Mouse (Mus musculus): ENCODE results near the gene Dhx32. TPM values are rescaled to one million over a fixed set of nuclear protein-coding genes. Genes with fewer than 3 reads are reported as not detected.

Gene Dhx32
- polyA plus RNA-seq, 1 experiment from 2014 or later: 27.7 TPM

GRCm38 (mm10) chr7:133762696-133763095, 19.8 kb downstream of the Dhx32 start:
- ATAC-seq (ENCODE audit: low read depth): no peak
- no peak overlapping the region for H3K4me2 ChIP-seq (ENCODE audit: low read depth, low read length)
- no peaks in the 10 kb centered on the region; the same call in 1 of the 2 replicates for H3K4me1 ChIP-seq (replicated peaks; ENCODE audit: control insufficient read depth, insufficient read depth, low read length)
- H3K9me3 ChIP-seq (ENCODE audit: control insufficient read depth, low read length): peaks cover 2% of the 10 kb centered on the region; the same call in 1 of the 2 replicates
- no peak overlapping the region for H3K9ac ChIP-seq (ENCODE audit: low read length)
- H3K27ac ChIP-seq (ENCODE audit: low read length): no peak overlapping the region
- no peak overlapping the region for H3K4me3 ChIP-seq (ENCODE audit: low read length)
- 66% methylated on average over 6 of the region's 6 CpGs for WGBS
- H3K27me3 ChIP-seq (ENCODE audit: control insufficient read depth, insufficient read depth, low read depth, low read length): no peaks in the 10 kb centered on the region
- 0 out of 2 replicates have a peak, but pooled peaks cover 3% of the 10 kb centered on the region for H3K36me3 ChIP-seq (ENCODE audit: control insufficient read depth, insufficient read depth, low read length)

DNA sequence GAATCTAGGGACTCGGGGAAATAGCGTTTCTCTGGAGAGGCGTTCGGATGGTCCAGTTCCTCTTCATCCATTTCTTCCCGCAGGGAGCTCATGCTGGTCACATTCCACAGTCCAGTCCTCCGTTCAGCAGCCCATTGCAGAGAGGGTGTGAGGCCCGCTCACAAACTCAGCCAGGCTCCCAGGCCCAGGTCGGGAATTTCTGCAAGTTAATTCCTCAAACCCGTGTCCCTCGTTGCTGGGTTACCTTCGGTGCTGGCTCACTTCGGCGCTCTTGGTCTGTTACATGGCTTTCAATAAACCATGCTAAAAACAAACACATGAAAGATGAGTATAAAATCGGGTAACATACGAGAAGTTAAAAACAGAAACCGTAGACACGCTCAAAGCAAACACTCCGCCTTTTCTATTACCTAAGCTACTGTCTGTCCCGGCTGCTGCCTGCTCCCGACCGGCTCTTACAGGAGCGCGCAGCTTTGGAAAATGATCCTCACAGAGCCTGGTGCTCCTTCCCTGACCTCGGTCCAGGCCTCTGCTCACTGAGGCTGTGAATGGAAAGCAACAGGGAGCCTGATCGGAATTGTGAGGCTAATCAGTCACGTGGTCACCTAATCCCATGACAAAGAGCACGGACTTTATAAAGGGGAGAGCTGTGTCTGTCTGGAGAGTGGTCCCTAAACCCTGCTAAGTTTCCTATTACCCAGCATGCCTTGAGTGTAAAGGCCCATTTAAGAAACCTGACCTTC, 22.7 kb downstream of the Dhx32 start:
- Histone ChIP-seq H3K4me1 (replicated peaks; ENCODE audit: control insufficient read depth, insufficient read depth, low read length) (no peaks in the 10 kb centered on the region), H3K4me3 (ENCODE audit: low read length) (no peak overlapping the region), H3K4me2 (ENCODE audit: low read depth, low read length) (peak overlapping the region; percentile 19; the same call in 1 of the 2 replicates), H3K27ac (ENCODE audit: low read length) (no peak overlapping the region), H3K9me3 (ENCODE audit: control insufficient read depth, low read length) (peaks cover 2% of the 10 kb centered on the region; the same call in 1 of the 2 replicates), H3K9ac (ENCODE audit: low read length) (peak overlapping the region; percentile 46; the same call in 1 of the 2 replicates), H3K36me3 (ENCODE audit: control insufficient read depth, insufficient read depth, low read length) (0 out of 2 replicates have a peak, but pooled peaks cover 3% of the 10 kb centered on the region), H3K27me3 (ENCODE audit: control insufficient read depth, insufficient read depth, low read depth, low read length) (no peaks in the 10 kb centered on the region)
- 26% methylated on average over 27 of the region's 27 CpGs for WGBS
- no peak for ATAC-seq (ENCODE audit: low read depth)

DNA sequence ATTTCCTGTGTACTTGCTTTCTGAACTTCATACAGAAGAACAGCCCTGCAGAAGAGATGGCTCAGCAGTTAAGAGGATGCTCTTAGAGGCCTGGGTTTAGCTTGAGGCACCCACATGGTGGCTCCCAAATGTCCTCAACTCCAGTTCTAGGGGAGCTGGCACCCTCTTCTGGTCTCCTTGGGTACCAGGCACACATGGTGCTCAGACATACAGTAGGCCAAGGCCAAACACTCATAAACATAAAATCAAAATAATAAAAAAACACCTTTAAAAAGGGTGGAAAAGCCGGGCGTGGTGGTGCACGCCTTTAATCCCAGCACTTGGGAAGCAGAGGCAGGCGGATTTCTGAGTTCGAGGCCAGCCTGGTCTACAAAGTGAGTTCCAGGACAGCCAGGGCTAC, 23.8 kb downstream of the Dhx32 start:
- H3K36me3 ChIP-seq (ENCODE audit: control insufficient read depth, insufficient read depth, low read length): 0 out of 2 replicates have a peak, but pooled peaks cover 3% of the 10 kb centered on the region
- H3K4me2 ChIP-seq (ENCODE audit: low read depth, low read length): no peak overlapping the region
- H3K27me3 ChIP-seq (ENCODE audit: control insufficient read depth, insufficient read depth, low read depth, low read length): no peaks in the 10 kb centered on the region
- H3K4me3 ChIP-seq (ENCODE audit: low read length): no peak overlapping the region
- no peak overlapping the region for H3K27ac ChIP-seq (ENCODE audit: low read length)
- 98% methylated on average over 5 of the region's 5 CpGs for WGBS
- peaks cover 2% of the 10 kb centered on the region; the same call in 1 of the 2 replicates for H3K9me3 ChIP-seq (ENCODE audit: control insufficient read depth, low read length)
- no peaks in the 10 kb centered on the region for H3K4me1 ChIP-seq (replicated peaks; ENCODE audit: control insufficient read depth, insufficient read depth, low read length)
- no peak for ATAC-seq (ENCODE audit: low read depth)
- no peak overlapping the region for H3K9ac ChIP-seq (ENCODE audit: low read length)

- WGBS: 65% methylated on average over 5 of the region's 5 CpGs
- H3K4me2 ChIP-seq (ENCODE audit: low read depth, low read length): no peak overlapping the region
- no peaks in the 10 kb centered on the region for H3K27me3 ChIP-seq (ENCODE audit: control insufficient read depth, insufficient read depth, low read depth, low read length)
- no peak overlapping the region for H3K4me3 ChIP-seq (ENCODE audit: low read length)
- no peaks in the 10 kb centered on the region for H3K4me1 ChIP-seq (replicated peaks; ENCODE audit: control insufficient read depth, insufficient read depth, low read length)
- H3K9ac ChIP-seq (ENCODE audit: low read length): no peak overlapping the region
- 0 out of 2 replicates have a peak, but pooled peaks cover 3% of the 10 kb centered on the region for H3K36me3 ChIP-seq (ENCODE audit: control insufficient read depth, insufficient read depth, low read length)
- no peak for ATAC-seq (ENCODE audit: low read depth)
- peaks cover 2% of the 10 kb centered on the region; the same call in 1 of the 2 replicates for H3K9me3 ChIP-seq (ENCODE audit: control insufficient read depth, low read length)
- no peak overlapping the region for H3K27ac ChIP-seq (ENCODE audit: low read length)
Observed at GRCm38 (mm10) chr7:133757961-133758455, 24.5 kb downstream of the Dhx32 start.

GRCm38 (mm10) chr7:133751163-133751562, 31.4 kb downstream of the Dhx32 start:
- Histone ChIP-seq H3K36me3 (ENCODE audit: control insufficient read depth, insufficient read depth, low read length) (no peaks in the 10 kb centered on the region), H3K9me3 (ENCODE audit: control insufficient read depth, low read length) (no peaks in the 10 kb centered on the region), H3K4me2 (ENCODE audit: low read depth, low read length) (no peak overlapping the region), H3K4me1 (replicated peaks; ENCODE audit: control insufficient read depth, insufficient read depth, low read length) (no peaks in the 10 kb centered on the region), H3K9ac (ENCODE audit: low read length) (no peak overlapping the region), H3K27ac (ENCODE audit: low read length) (no peak overlapping the region), H3K4me3 (ENCODE audit: low read length) (no peak overlapping the region), H3K27me3 (ENCODE audit: control insufficient read depth, insufficient read depth, low read depth, low read length) (no peaks in the 10 kb centered on the region)
- 0 out of 2 replicates have a peak, but pooled peaks have one; percentile 59 for ATAC-seq (ENCODE audit: low read depth)
- 73% methylated on average over 5 of the region's 5 CpGs for WGBS

DNA sequence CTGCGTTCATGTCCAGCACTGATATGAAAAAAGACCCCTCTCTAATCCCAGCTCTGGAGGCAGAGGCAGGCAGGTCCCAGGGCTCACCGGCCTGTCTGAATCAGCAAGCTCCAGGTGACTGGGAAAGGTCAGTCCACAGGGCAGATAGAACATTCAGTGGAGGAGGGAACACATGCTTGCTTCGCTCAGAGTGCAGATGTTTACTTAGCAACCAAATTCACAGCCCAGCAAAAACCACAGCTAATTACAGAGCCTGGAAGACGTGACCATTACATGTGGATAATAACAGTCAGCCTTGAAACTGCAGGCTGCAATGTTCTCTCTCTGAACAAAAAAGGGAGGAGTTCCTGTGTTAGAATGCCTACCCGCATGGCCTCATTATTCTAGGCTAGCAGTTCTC, 31.9 kb downstream of the Dhx32 start:
- H3K9me3 ChIP-seq (ENCODE audit: control insufficient read depth, low read length): no peaks in the 10 kb centered on the region
- WGBS: 62% methylated on average over 5 of the region's 5 CpGs
- no peak overlapping the region for H3K4me2 ChIP-seq (ENCODE audit: low read depth, low read length)
- H3K9ac ChIP-seq (ENCODE audit: low read length): no peak overlapping the region
- H3K4me3 ChIP-seq (ENCODE audit: low read length): no peak overlapping the region
- H3K36me3 ChIP-seq (ENCODE audit: control insufficient read depth, insufficient read depth, low read length): no peaks in the 10 kb centered on the region
- H3K27me3 ChIP-seq (ENCODE audit: control insufficient read depth, insufficient read depth, low read depth, low read length): no peaks in the 10 kb centered on the region
- peak; percentile 26; the same call in 1 of the 2 replicates for ATAC-seq (ENCODE audit: low read depth)
- H3K4me1 ChIP-seq (replicated peaks; ENCODE audit: control insufficient read depth, insufficient read depth, low read length): no peaks in the 10 kb centered on the region
- no peak overlapping the region for H3K27ac ChIP-seq (ENCODE audit: low read length)

DNA sequence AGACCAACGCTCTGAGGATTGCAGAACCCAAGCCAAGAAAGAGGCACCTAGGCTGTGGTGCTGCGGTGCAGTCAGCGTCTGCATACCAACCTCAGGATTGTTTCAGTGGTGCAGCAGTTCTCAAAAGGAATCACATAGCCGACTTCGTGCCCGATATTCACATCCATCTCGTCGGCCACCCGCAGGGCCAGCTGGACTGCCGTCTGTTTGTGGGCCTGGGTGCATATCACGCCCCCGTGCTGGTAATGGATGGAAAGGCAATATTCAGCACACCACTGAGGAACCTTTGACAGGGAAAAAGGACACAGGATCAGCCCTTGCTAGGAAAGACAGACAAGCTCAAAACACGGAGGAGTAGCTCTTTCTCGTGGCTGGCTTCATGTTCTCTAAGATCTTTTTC, 33.8 kb downstream of the Dhx32 start:
- 64% methylated on average over 14 of the region's 14 CpGs for WGBS
- Histone ChIP-seq H3K36me3 (ENCODE audit: control insufficient read depth, insufficient read depth, low read length) (no peaks in the 10 kb centered on the region), H3K4me1 (replicated peaks; ENCODE audit: control insufficient read depth, insufficient read depth, low read length) (peaks cover under 1% of the 10 kb centered on the region; the same call in 1 of the 2 replicates), H3K27me3 (ENCODE audit: control insufficient read depth, insufficient read depth, low read depth, low read length) (no peaks in the 10 kb centered on the region), H3K27ac (ENCODE audit: low read length) (no peak overlapping the region), H3K4me2 (ENCODE audit: low read depth, low read length) (no peak overlapping the region), H3K4me3 (ENCODE audit: low read length) (no peak overlapping the region), H3K9ac (ENCODE audit: low read length) (no peak overlapping the region), H3K9me3 (ENCODE audit: control insufficient read depth, low read length) (no peaks in the 10 kb centered on the region)
- ATAC-seq (ENCODE audit: low read depth): no peak

DNA sequence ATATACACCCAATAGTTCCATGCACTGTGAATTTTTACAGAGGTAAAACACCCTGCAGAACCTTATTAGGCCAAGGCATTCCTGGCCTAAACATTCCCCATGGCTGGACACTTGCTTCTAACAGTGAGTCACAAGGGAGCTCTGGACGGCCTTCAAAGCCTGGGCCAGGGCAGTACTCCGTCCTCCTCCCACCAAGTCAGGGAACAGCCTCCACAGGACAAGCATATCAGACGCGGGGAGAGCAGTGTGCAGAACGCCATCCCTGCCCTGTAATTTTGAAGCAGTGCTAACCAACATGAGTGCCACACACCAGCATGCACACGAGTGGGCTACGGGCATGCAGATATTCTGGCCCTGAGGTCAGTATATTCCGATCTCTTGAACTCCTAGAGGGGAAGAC, 35.2 kb downstream of the Dhx32 start:
- no peak for ATAC-seq (ENCODE audit: low read depth)

GRCm38 (mm10) chr7:133744701-133745100, 37.8 kb downstream of the Dhx32 start:
- H3K36me3 ChIP-seq (ENCODE audit: control insufficient read depth, insufficient read depth, low read length): no peaks in the 10 kb centered on the region
- H3K27ac ChIP-seq (ENCODE audit: low read length): peak overlapping the region; percentile 37; the same call in 1 of the 2 replicates
- 0 out of 2 replicates have a peak overlapping the region, but pooled peaks have one; percentile 27 for H3K9ac ChIP-seq (ENCODE audit: low read length)
- peaks cover 8% of the 10 kb centered on the region; the same call in 1 of the 2 replicates for H3K4me1 ChIP-seq (replicated peaks; ENCODE audit: control insufficient read depth, insufficient read depth, low read length)
- peak; percentile 63; the same call in 1 of the 2 replicates for ATAC-seq (ENCODE audit: low read depth)
- no peak overlapping the region for H3K4me2 ChIP-seq (ENCODE audit: low read depth, low read length)
- no peaks in the 10 kb centered on the region for H3K27me3 ChIP-seq (ENCODE audit: control insufficient read depth, insufficient read depth, low read depth, low read length)
- 31% methylated on average over 4 of the region's 4 CpGs for WGBS
- H3K9me3 ChIP-seq (ENCODE audit: control insufficient read depth, low read length): no peaks in the 10 kb centered on the region
- H3K4me3 ChIP-seq (ENCODE audit: low read length): no peak overlapping the region

More for the DNA sequence above, 35.2 kb downstream of the Dhx32 start:
- H3K9me3 ChIP-seq (ENCODE audit: control insufficient read depth, low read length): no peaks in the 10 kb centered on the region
- no peaks in the 10 kb centered on the region for H3K36me3 ChIP-seq (ENCODE audit: control insufficient read depth, insufficient read depth, low read length)
- H3K4me1 ChIP-seq (replicated peaks; ENCODE audit: control insufficient read depth, insufficient read depth, low read length): peaks cover 8% of the 10 kb centered on the region; the same call in 1 of the 2 replicates
- WGBS: 76% methylated on average over 8 of the region's 8 CpGs
- H3K27ac ChIP-seq (ENCODE audit: low read length): no peak overlapping the region
- H3K4me3 ChIP-seq (ENCODE audit: low read length): no peak overlapping the region
- no peak overlapping the region for H3K4me2 ChIP-seq (ENCODE audit: low read depth, low read length)
- H3K9ac ChIP-seq (ENCODE audit: low read length): no peak overlapping the region
- H3K27me3 ChIP-seq (ENCODE audit: control insufficient read depth, insufficient read depth, low read depth, low read length): no peaks in the 10 kb centered on the region

All from lung, embryonic 16.5 days (tissue).